Mouse (Mus musculus) heart, embryonic 14.5 days (tissue): Measurements from ENCODE around the gene Chuk. TPM values are rescaled to one million over a fixed set of nuclear protein-coding genes. Genes with fewer than 3 reads are reported as not detected.

Experiments used
- ATAC-seq: fragments of 200-750 bp; cut with Nextera tagmentation; 2 replicates; pipeline ENCODE4 v1.8.0; 2017; ENCODE audit warnings: low read depth, moderate TSS enrichment; ENCODE audit not compliant: insufficient number of reproducible peaks, insufficient read depth, low FRiP score
- H3K27ac ChIP-seq, 2 experiments: fragments of 200-500 bp in 1 of 2; fragments of 300-500 bp in 1 of 2; sonication (generic) in 1 of 2; replicated peaks in 1 of 2; 2 replicates each; pipeline ENCODE4 v1.5.1; 2012 to 2014; ENCODE audit warnings: low read depth in 2 of 2, low read length in 2 of 2, control low read depth in 1 of 2, mild to moderate bottlenecking in 1 of 2, mixed read lengths in 1 of 2; ENCODE audit not compliant: control insufficient read depth in 1 of 2, insufficient read depth in 1 of 2
- H3K27me3 ChIP-seq: fragments of 300-500 bp; sonication (generic); 2 replicates; pipeline ENCODE4 v1.6.1; 2014; ENCODE audit warnings: mild to moderate bottlenecking, low read length, control low read depth; ENCODE audit not compliant: control insufficient read depth, insufficient read depth
- H3K36me3 ChIP-seq: fragments of 300-500 bp; sonication (generic); 2 replicates; pipeline ENCODE4 v1.6.1; 2014; ENCODE audit warnings: mild to moderate bottlenecking, control low read depth, low read length, mixed read lengths; ENCODE audit not compliant: control insufficient read depth, insufficient read depth
- H3K4me1 ChIP-seq, 2 experiments: fragments of 200-500 bp in 1 of 2; fragments of 300-500 bp in 1 of 2; sonication (generic) in 1 of 2; 2 replicates each; pipeline ENCODE4 v1.6.1; 2012 to 2014; ENCODE audit warnings: low read length in 2 of 2, control low read depth in 1 of 2, mixed read lengths in 1 of 2; ENCODE audit not compliant: control insufficient read depth in 2 of 2, insufficient read depth in 2 of 2
- H3K4me2 ChIP-seq: fragments of 300-500 bp; sonication (generic); 2 replicates; pipeline ENCODE4 v1.6.1; 2014; ENCODE audit warnings: mild to moderate bottlenecking, low read length
- H3K4me3 ChIP-seq, 2 experiments: fragments of 200-500 bp in 1 of 2; fragments of 300-500 bp in 1 of 2; sonication (generic) in 1 of 2; 2 replicates each; pipeline ENCODE4 v1.5.1; 2012 to 2014; ENCODE audit warnings: low read length in 2 of 2, mild to moderate bottlenecking in 2 of 2, control low read depth in 1 of 2, low read depth in 1 of 2, moderate library complexity in 1 of 2; ENCODE audit not compliant: control insufficient read depth in 1 of 2, insufficient read depth in 1 of 2
- H3K9ac ChIP-seq: fragments of 300-500 bp; sonication (generic); 2 replicates; pipeline ENCODE4 v1.6.1; 2014; ENCODE audit warnings: mild to moderate bottlenecking, low read length
- H3K9me3 ChIP-seq: fragments of 300-500 bp; sonication (generic); 2 replicates; pipeline ENCODE4 v1.6.1; 2016; ENCODE audit warnings: low read length, control low read depth; ENCODE audit not compliant: control insufficient read depth
- WGBS: fragments of 180-500 bp; shearing (Covaris S2); extraction: QIAGEN DNeasy Blood & Tissue Kit; methylation state at CpG from one replicate; pipeline ENCODE4 v1.1.7; 2014; 5-methylcytosine and 5-hydroxymethylcytosine counted together
- polyA plus RNA-seq: library from polyadenylated mRNA; unstranded; fragments of >200 nt; fragmentation: Nextera tagmentation; extraction: Ambion mirVana; gene quantifications from 2 replicates; pipeline ENCODE4 v1.2.1, GENCODE M21; 2014

The Chuk gene
- polyA plus RNA-seq, 1 experiment from 2014 or later, result 32.2 TPM

DNA sequence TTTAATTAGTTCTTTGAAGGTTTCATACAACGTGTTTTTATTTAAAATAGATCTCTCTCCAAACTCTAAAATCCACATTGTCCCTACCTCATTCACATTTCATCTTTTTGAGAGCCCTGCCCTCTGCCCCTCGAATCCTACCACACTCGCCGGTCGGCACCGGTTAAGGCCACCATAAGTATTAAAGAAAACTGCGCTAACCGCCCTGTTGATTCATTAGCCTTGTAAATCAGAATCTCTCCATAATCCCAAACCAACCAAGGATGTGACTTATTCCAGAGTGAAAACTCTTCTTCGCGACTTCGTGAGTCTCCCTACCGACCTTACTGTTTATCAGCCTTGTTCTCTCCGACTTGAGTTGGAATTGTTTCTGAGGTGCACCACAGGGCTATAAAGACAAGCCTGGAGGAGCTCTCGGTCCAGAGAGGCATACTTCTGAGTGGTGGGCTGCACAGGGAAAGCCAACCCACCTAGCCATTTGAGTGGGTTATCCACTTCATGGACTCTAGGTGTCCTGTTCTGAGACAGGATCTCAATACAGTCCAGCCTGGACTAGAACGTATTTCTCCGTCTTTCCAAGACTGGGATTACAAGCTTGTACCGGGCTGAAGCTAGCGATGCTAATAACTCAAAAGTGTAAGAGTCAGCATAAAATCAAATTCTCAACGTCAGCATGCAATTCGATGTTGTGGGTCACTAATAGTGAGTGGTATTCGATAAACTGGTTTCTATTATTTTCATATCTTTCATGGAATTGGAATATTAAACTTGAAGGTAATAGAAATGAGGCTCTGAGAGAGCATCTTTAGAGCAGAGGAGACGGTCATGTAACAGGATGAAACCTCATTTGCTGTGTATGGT lies 611 bp upstream of the Chuk start:
- H3K4me3 ChIP-seq, result peak overlapping the region; percentile 44 to 98

DNA sequence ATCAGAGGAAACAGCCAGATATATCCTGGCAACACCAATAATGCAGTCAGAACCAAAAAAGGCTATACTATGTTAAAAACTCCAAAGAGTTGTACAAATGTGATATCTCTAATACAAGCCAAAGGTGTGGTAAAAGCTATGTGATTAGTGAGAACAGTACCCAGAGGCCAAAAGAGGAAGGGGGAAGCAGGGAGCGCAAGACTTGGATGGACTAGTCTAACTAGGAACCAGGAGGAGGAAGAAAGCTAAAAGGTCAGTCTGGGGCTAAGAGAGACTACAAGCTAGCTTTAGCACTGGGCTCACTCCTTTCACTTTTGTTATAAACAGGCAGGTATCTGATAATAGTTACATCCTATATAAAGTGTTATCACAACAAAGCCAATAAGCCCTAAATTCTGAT lies 2.9 kb downstream of the Chuk start:
- no peaks in the 10 kb centered on the region for H3K27me3 ChIP-seq
- H3K4me2 ChIP-seq, result no peak overlapping the region
- H3K27ac ChIP-seq, result no peak overlapping the region
- no peak overlapping the region for H3K4me3 ChIP-seq
- H3K9me3 ChIP-seq, result no peaks in the 10 kb centered on the region
- no peak for ATAC-seq
- H3K36me3 ChIP-seq, result peaks cover 15% of the 10 kb centered on the region
- H3K4me1 ChIP-seq, result peaks cover 5 to 11% of the 10 kb centered on the region in 2 experiments
- no peak overlapping the region for H3K9ac ChIP-seq
- 85% methylated on average over 1 of the region's 1 CpGs for WGBS

More for the DNA sequence above, 611 bp upstream of the Chuk start:
- no peaks in the 10 kb centered on the region for H3K27me3 ChIP-seq
- H3K4me1 ChIP-seq, result peaks cover 5 to 11% of the 10 kb centered on the region in 2 experiments
- H3K9me3 ChIP-seq, result no peaks in the 10 kb centered on the region
- peak overlapping the region; percentile 81 for H3K4me2 ChIP-seq
- peaks cover 34% of the 10 kb centered on the region for H3K36me3 ChIP-seq
- WGBS, result 29% methylated on average over 22 of the region's 22 CpGs
- H3K9ac ChIP-seq, result peak overlapping the region; percentile 96
- ATAC-seq, result no peak
- no peak overlapping the region; a peak in 1 of 4 replicates for H3K27ac ChIP-seq

DNA sequence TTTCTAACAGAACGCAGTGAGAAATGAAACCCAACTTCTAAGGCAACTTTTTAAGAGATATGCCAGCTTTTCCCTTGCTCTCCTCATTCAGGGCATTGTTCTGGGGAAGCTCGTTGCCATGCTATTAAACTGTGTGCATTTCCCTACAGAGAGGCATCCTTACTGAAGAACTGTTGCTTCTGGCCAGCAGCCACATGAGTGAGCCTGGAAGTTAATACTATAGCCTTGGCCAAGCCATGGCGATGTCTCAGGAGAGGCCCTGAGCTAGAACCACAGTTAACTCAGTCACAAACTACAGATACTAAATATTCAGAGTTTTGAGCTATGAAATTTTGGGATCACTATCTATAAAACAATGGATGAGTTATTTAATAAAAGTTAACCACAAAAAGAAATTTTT lies 4.3 kb downstream of the Chuk start:
- no peak for ATAC-seq
- Histone ChIP-seq H3K4me2 (no peak overlapping the region), H3K4me1 (peaks cover 4 to 10% of the 10 kb centered on the region in 2 experiments)

DNA sequence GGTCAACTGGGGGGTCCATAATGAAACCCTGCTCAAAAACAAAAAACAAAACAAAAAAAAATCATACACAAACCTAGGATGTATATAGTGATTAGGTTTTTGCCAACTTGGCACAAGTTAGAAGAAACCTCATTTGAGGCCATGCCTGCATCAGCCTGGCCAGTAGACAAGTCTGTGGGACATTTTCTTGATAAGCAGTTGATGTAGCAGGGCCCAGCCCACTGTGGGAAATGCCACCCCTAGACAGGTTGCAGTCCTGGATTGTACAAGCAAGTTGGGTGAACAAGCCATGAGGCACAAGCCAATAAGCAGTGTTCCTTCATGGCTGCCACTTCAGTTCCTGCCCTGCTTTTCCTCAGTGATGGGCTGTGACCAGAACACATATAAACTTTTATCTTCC lies 6.4 kb downstream of the Chuk start:
- H3K27ac ChIP-seq, result no peak overlapping the region
- H3K4me1 ChIP-seq, result no peaks in the 10 kb centered on the region
- no peak overlapping the region for H3K4me3 ChIP-seq
- peaks cover 45% of the 10 kb centered on the region for H3K36me3 ChIP-seq
- H3K27me3 ChIP-seq, result no peaks in the 10 kb centered on the region
- H3K4me2 ChIP-seq, result no peak overlapping the region
- no peaks in the 10 kb centered on the region for H3K9me3 ChIP-seq
- no peak overlapping the region for H3K9ac ChIP-seq
- no peak for ATAC-seq

More for the DNA sequence above, 4.3 kb downstream of the Chuk start:
- WGBS, result 75% methylated on average over 3 of the region's 3 CpGs
- Histone ChIP-seq H3K9ac (no peak overlapping the region), H3K36me3 (peaks cover 25% of the 10 kb centered on the region), H3K27me3 (no peaks in the 10 kb centered on the region), H3K9me3 (no peaks in the 10 kb centered on the region), H3K27ac (no peak overlapping the region), H3K4me3 (no peak overlapping the region)

DNA sequence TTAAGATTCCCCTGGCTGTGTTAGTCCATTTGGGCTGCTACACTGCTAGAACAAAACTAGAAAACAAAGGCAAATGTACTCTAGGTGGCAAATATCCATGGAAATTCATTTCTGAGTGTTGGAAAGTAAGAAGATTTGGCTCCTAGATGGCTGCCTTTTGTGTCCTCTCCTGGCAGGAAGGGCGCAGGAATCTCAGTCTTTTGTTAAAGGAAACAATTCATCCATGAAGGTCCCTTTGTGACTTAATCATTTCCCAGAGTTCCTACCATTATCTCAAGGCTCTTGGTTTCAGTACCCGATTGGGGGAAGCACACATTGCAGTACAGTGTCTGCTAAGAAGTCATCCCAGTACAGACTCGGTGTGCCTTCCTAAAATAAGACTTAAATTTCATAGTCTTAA lies 21.0 kb downstream of the Chuk start:
- Histone ChIP-seq H3K36me3 (peaks cover 77% of the 10 kb centered on the region), H3K9ac (no peak overlapping the region), H3K4me3 (no peak overlapping the region), H3K27me3 (no peaks in the 10 kb centered on the region), H3K4me2 (no peak overlapping the region), H3K4me1 (no peaks in the 10 kb centered on the region), H3K9me3 (no peaks in the 10 kb centered on the region), H3K27ac (no peak overlapping the region)
- WGBS, result 85% methylated on average over 3 of the region's 3 CpGs
- ATAC-seq, result no peak

DNA sequence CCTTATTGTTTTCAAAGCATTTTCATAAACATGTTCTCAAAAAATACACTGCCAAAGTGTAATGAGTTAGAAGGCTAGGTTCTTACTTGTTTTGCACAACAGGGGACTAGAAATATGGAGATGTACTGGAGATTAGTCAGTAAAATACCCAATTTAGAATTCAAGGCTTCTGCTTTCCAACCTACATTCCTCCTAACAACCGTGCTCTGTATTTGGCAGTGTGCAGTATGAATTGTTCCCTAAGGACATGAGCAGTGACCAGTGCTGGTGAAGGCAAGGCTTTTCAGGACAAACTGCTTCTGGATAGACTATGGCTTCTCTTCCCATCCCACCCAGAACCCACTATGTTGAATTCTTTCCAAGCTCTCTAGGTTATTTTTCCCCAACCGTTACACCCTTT lies 26.4 kb downstream of the Chuk start:
- Histone ChIP-seq H3K4me2 (no peak overlapping the region), H3K27ac (no peak overlapping the region), H3K9ac (no peak overlapping the region), H3K4me1 (no peaks in the 10 kb centered on the region), H3K4me3 (no peak overlapping the region), H3K9me3 (no peaks in the 10 kb centered on the region), H3K36me3 (peaks cover 83% of the 10 kb centered on the region), H3K27me3 (no peaks in the 10 kb centered on the region)
- no peak for ATAC-seq
- whole genome bisulfite sequencing, result 93% methylated on average over 2 of the region's 2 CpGs

DNA sequence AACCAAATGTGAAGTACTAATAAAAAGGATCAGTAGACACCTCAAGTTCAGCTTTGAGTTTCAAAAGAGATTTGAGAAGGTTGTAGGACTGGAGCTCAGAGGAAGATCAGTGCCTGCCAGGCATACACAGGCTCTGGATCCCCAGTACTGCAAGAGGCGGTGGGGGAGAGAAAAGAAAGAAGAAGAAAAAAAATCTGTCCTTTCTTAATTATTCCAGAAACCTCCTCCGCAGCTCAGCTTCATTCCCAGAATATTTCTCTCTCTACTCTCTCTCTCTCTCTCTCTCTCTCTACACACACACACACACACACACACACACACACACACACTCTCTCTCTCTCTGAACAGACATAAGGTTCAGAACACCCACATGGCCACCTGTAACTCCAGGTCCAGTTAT lies 27.3 kb downstream of the Chuk start:
- H3K36me3 ChIP-seq, result peaks cover 89% of the 10 kb centered on the region

DNA sequence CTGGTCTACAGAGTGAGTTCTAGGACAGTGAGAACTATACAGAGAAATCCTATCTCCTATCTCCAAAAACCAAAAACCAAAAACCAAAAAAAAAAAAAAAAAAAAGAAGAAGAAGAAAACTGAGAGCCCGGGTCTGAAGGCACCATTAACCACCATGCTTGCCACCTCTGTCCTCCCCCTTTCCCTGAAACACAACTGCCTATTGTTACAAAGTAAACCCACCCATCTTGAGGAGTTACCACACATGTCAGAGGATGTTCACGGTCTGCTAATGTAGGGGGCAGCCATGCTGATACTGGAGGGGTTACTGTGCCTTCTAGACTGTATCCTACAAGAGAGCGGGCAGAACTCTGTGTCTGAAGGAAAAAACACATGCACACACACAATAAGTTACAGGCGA lies 30.3 kb downstream of the Chuk start:
- 86% methylated on average over 4 of the region's 4 CpGs for WGBS
- Histone ChIP-seq H3K4me1 (no peaks in the 10 kb centered on the region), H3K27ac (no peak overlapping the region), H3K9ac (no peak overlapping the region), H3K36me3 (peaks cover 83% of the 10 kb centered on the region), H3K4me3 (no peak overlapping the region), H3K27me3 (no peaks in the 10 kb centered on the region), H3K9me3 (no peaks in the 10 kb centered on the region), H3K4me2 (no peak overlapping the region)
- no peak for ATAC-seq

More for the DNA sequence above, 27.3 kb downstream of the Chuk start:
- 82% methylated on average over 2 of the region's 2 CpGs for WGBS
- no peak for ATAC-seq
- no peak overlapping the region for H3K4me2 ChIP-seq
- H3K4me1 ChIP-seq, result no peaks in the 10 kb centered on the region
- no peak overlapping the region for H3K27ac ChIP-seq
- H3K9ac ChIP-seq, result no peak overlapping the region
- H3K9me3 ChIP-seq, result no peaks in the 10 kb centered on the region
- H3K4me3 ChIP-seq, result no peak overlapping the region
- no peaks in the 10 kb centered on the region for H3K27me3 ChIP-seq
